Mouse (Mus musculus) heart, adult 9 months (tissue): ENCODE measurements around the gene Tbk1.
A peak's percentile ranks its signal among the peaks of the same experiment; 100 is the strongest.

Experiments used
- DNase-seq, 2 experiments: peaks; one replicate each; pipeline ENCODE4 v3.0.0; 2022; ENCODE audit warnings: low spot score in 2 of 2

Tbk1 gene

DNA sequence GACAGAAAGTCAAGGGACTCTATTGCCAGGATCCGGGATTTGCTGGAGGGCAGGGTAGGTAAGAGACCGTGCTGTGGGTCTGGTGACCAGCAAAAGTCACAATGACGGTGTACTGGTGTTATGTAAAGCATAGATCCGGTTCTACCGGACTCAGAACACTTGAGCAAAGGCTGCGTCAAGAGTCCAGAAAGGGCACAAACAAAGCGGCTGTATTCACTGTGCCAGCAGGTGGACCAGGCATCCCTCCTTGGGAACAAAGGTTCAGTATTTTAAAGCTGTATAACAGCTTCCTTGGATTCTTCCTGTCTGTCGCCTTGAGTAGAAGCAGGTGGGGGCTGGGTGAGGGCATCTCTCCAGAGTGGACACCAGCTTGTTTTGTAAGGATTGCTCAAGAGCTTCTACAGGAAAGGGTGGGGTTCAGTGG, 88.1 kb downstream of the Tbk1 start:
- peak; percentile 52 to 57 for DNase-seq

DNA sequence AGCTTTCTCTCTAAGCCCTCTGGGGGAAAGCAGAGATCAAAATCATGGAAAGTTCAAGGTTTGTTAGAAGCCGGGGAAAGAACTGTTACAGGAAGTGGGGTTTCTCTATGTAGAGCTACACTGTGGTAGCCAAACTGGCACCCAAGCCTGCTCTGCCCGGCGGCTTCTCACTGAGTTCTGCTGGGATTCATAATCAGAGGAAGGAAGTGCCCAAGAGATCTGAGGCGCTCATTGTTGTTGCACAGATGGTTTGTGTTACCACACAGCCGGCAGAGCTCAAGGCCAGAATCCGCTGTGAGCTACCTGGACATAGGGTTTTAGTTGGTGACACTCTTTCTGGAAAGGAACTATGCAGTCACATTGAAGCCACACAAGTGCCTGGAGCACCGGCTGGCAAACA, 88.6 kb downstream of the Tbk1 start:
- no peak for DNase-seq

DNA sequence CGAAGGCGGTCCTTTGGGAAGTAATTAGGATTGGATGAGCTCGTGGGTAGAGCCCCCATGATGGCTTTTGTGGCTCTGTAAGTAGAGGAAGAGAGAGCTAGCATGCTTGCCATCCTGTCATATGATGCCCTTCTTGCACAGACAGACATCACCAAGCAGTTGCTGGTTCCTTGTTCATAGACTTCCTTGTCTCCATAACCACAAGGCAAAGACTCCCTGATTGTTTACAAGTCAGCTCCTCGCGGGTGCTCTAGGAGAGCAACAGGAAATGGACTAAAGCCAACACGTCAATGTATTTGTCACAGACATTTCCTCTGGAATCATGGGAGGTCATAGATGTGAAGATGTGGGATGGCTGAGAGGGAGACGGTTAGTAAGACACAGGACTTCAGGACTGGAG, 90.0 kb downstream of the Tbk1 start:
- peak in 1 of 2 experiments; percentile 46 for DNase-seq
